Mouse (Mus musculus) ES-E14 (cell line): ENCODE measurements at regions not wholly inside any gene's neighbourhood (a gene's known extent, or its start where the extent isn't known, plus 50 kb on each side); places are given as distances from the start of the nearest gene placed in this dataset.

ENCODE experiments used
- DNase-seq: peaks from one replicate; pipeline ENCODE4 v3.0.0-alpha.2; 2013; ENCODE audit warnings: low read depth, low spot score
- H3K27ac ChIP-seq: 2 replicates; pipeline ENCODE4 v1.5.1; 2012; ENCODE audit warnings: low read depth, mild to moderate bottlenecking, low read length, moderate library complexity, mixed read lengths; ENCODE audit not compliant: poor library complexity, insufficient read depth, severe bottlenecking
- H3K36me3 ChIP-seq: 2 replicates; pipeline ENCODE4 v1.6.1; 2012; ENCODE audit warnings: mild to moderate bottlenecking, low read length, moderate library complexity, mixed read lengths; ENCODE audit not compliant: control insufficient read depth, poor library complexity, insufficient read depth, severe bottlenecking
- H3K4me1 ChIP-seq, 2 experiments: fragments of 150-350 bp in 1 of 2; sonication (generic) in 1 of 2; 2 replicates each; pipeline ENCODE4 v1.6.1; 2012; ENCODE audit warnings: low read length in 2 of 2, mild to moderate bottlenecking in 1 of 2, mixed read lengths in 1 of 2; ENCODE audit not compliant: control insufficient read depth in 2 of 2, insufficient read depth in 2 of 2, poor library complexity in 1 of 2
- H3K4me3 ChIP-seq, 2 experiments: fragments of 150-350 bp in 1 of 2; sonication (generic) in 1 of 2; 2 replicates each; pipeline ENCODE4 v1.5.1; 2012; ENCODE audit warnings: low read length in 2 of 2, low read depth in 1 of 2, mild to moderate bottlenecking in 1 of 2, mixed read lengths in 1 of 2; ENCODE audit not compliant: insufficient read depth in 1 of 2, poor library complexity in 1 of 2, severe bottlenecking in 1 of 2
- H3K9ac ChIP-seq: 2 replicates; pipeline ENCODE4 v1.6.1; 2012; ENCODE audit warnings: low read depth, mild to moderate bottlenecking, low read length, mixed read lengths; ENCODE audit not compliant: poor library complexity, insufficient read depth, severe bottlenecking
- H3K9me3 ChIP-seq: fragments of 150-350 bp; sonication (generic); 2 replicates; pipeline ENCODE4 v1.6.1; 2012; ENCODE audit warnings: low read depth, mild to moderate bottlenecking, low read length; ENCODE audit not compliant: control insufficient read depth, insufficient read depth
- CHD2 ChIP-seq: IDR thresholded peaks from 2 replicates; pipeline ENCODE4 v1.6.1; 2014; ENCODE audit warnings: mild to moderate bottlenecking, low read depth, low read length, inconsistent platforms
- HCFC1 ChIP-seq: IDR thresholded peaks from 2 replicates; pipeline ENCODE4 v1.6.1; 2012; ENCODE audit warnings: low read length, inconsistent platforms, borderline replicate concordance; ENCODE audit not compliant: insufficient read depth
- MAFK ChIP-seq: IDR thresholded peaks from 2 replicates; pipeline ENCODE4 v1.6.1; 2014; ENCODE audit warnings: mild to moderate bottlenecking, low read depth, low read length, inconsistent platforms; ENCODE audit not compliant: insufficient read depth
- ZC3H11A ChIP-seq: IDR thresholded peaks from 2 replicates; pipeline ENCODE4 v1.6.1; 2012; ENCODE audit warnings: low read depth, mild to moderate bottlenecking, inconsistent platforms, low read length, borderline replicate concordance
- ZNF384 ChIP-seq: IDR thresholded peaks from 2 replicates; pipeline ENCODE4 v1.6.1; 2012; ENCODE audit warnings: low read depth, low read length, inconsistent platforms
- in situ Hi-C, 2 experiments: fragments of 600-800 bp; cut with MboI; formaldehyde crosslinking; loops; one replicate each; pipeline ENCODE4 v1.15.1; 2025; ENCODE audit warnings: low sequenced_read_pairs in 2 of 2, inconsistent platforms in 1 of 2; ENCODE audit not compliant: unreplicated experiment in 2 of 2

DNA sequence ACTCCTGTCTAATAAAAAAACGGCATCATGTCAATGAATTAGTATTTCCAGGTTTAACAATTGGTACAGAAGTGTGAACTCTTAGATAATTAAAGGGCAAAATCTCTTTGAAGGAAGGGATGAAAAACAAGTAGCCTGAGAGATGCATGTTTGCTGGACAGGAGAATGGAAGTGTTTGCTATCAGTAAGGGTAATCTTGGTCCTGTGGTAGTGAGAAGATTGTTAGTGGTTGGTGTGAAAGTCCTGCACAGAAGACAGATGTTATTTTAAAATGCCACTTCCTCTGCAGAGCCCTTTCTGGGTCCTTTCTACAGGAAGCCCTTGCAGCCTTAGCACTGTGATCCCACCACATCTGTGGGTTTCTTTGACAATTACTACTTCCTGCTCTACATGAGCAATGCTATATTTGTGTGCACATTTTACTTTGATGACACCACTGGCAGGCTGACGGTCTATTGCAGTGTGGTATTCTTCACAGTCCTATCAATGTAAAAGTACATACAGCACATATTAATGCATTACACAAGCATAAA lies 108.8 kb downstream of the Gm10295 start:
- Histone ChIP-seq H3K4me1 (no peaks in the 10 kb centered on the region), H3K9ac (no peak overlapping the region), H3K9me3 (no peaks in the 10 kb centered on the region), H3K36me3 (no peaks in the 10 kb centered on the region), H3K27ac (no peak overlapping the region), H3K4me3 (no peak overlapping the region)
- in situ Hi-C loops: no loop called here
- no peak for TF ChIP-seq HCFC1
- TF ChIP-seq ZC3H11A: no peak
- no peak for TF ChIP-seq CHD2
- no peak for TF ChIP-seq MAFK
- TF ChIP-seq ZNF384: no peak
- no peak for DNase-seq

GRCm38 (mm10) chr7:71239207-71239606 lies 112.1 kb downstream of the Gm10295 start:
- no peaks in the 10 kb centered on the region for H3K9me3 ChIP-seq
- no peak for TF ChIP-seq MAFK
- no peak for TF ChIP-seq ZNF384
- TF ChIP-seq HCFC1: no peak
- TF ChIP-seq CHD2: no peak
- no peak for TF ChIP-seq ZC3H11A
- H3K36me3 ChIP-seq: no peaks in the 10 kb centered on the region
- H3K9ac ChIP-seq: no peak overlapping the region
- no peak overlapping the region for H3K27ac ChIP-seq
- no peak for DNase-seq
- no peak overlapping the region for H3K4me3 ChIP-seq
- no peaks in the 10 kb centered on the region for H3K4me1 ChIP-seq
- in situ Hi-C loops: no loop called here

GRCm38 (mm10) chr7:71236334-71236733 lies 115.0 kb downstream of the Gm10295 start:
- H3K27ac ChIP-seq: no peak overlapping the region
- in situ Hi-C loops: no loop called here
- no peaks in the 10 kb centered on the region for H3K9me3 ChIP-seq

GRCm38 (mm10) chr7:71234176-71234769 lies 117.0 kb downstream of the Gm10295 start:
- in situ Hi-C loops: no loop called here
- no peak for TF ChIP-seq ZC3H11A
- no peak for TF ChIP-seq HCFC1
- TF ChIP-seq ZNF384: no peak
- no peak for TF ChIP-seq MAFK
- TF ChIP-seq CHD2: no peak
- Histone ChIP-seq H3K4me3 (no peak overlapping the region), H3K4me1 (no peaks in the 10 kb centered on the region), H3K9ac (no peak overlapping the region), H3K27ac (no peak overlapping the region), H3K36me3 (no peaks in the 10 kb centered on the region), H3K9me3 (no peaks in the 10 kb centered on the region)
- DNase-seq: no peak

More at GRCm38 (mm10) chr7:71236334-71236733, 115.0 kb downstream of the Gm10295 start:
- H3K9ac ChIP-seq: no peak overlapping the region
- H3K36me3 ChIP-seq: no peaks in the 10 kb centered on the region
- no peaks in the 10 kb centered on the region for H3K4me1 ChIP-seq
- H3K4me3 ChIP-seq: no peak overlapping the region
- no peak for DNase-seq
- TF ChIP-seq ZC3H11A (no peak), CHD2 (no peak)
